Mouse (Mus musculus) liver, adult 2 months (tissue): ENCODE results near the gene Pltp.

Experiments
- CTCF ChIP-seq: fragments of 200-500 bp; IDR thresholded peaks from 2 replicates; pipeline ENCODE4 v1.5.1; 2011; ENCODE audit warnings: low read depth, low read length, control low read depth
- POLR2A ChIP-seq: fragments of 200-500 bp; IDR thresholded peaks from 2 replicates; pipeline ENCODE4 v1.6.1; 2011; ENCODE audit warnings: low read length, control low read depth; ENCODE audit not compliant: insufficient read depth; ENCODE audit errors: extremely low read depth

DNA sequence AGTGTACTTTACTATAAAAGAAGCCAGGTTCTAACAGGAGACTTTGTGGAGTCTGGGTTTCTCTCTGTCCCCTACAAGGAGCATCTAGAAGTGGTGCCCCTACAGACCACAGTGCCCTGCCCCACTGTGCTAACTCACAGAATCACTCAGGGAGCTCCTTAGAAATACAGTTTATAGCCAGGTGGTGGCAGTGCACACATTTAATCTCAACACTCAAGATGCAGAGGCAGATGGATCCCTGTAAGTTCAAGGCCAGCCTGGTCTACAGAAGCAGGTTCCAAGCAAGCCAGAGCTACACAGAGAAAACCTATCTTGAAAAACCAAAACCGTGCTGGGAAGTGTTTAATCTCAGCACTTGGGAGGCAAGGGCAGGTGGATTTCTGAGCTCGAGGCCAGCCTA is 63.7 kb downstream of the Pltp start:
- TF ChIP-seq CTCF, result no peak
- no peak for TF ChIP-seq POLR2A
